Mouse (Mus musculus) ES-E14 (cell line): Measurements from ENCODE around the gene Selenot. TPM values are rescaled to one million over a fixed set of nuclear protein-coding genes. Genes with fewer than 3 reads are reported as not detected.

Experiments
- DNase-seq: peaks from one replicate; pipeline ENCODE4 v3.0.0-alpha.2; 2013; ENCODE audit warnings: low read depth, low spot score
- H3K27ac ChIP-seq: 2 replicates; pipeline ENCODE4 v1.5.1; 2012; ENCODE audit warnings: low read depth, mild to moderate bottlenecking, low read length, moderate library complexity, mixed read lengths; ENCODE audit not compliant: poor library complexity, insufficient read depth, severe bottlenecking
- H3K36me3 ChIP-seq: 2 replicates; pipeline ENCODE4 v1.6.1; 2012; ENCODE audit warnings: mild to moderate bottlenecking, low read length, moderate library complexity, mixed read lengths; ENCODE audit not compliant: control insufficient read depth, poor library complexity, insufficient read depth, severe bottlenecking
- H3K4me1 ChIP-seq, 2 experiments: fragments of 150-350 bp in 1 of 2; sonication (generic) in 1 of 2; 2 replicates each; pipeline ENCODE4 v1.6.1; 2012; ENCODE audit warnings: low read length in 2 of 2, mild to moderate bottlenecking in 1 of 2, mixed read lengths in 1 of 2; ENCODE audit not compliant: control insufficient read depth in 2 of 2, insufficient read depth in 2 of 2, poor library complexity in 1 of 2
- H3K4me3 ChIP-seq, 2 experiments: fragments of 150-350 bp in 1 of 2; sonication (generic) in 1 of 2; 2 replicates each; pipeline ENCODE4 v1.5.1; 2012; ENCODE audit warnings: low read length in 2 of 2, low read depth in 1 of 2, mild to moderate bottlenecking in 1 of 2, mixed read lengths in 1 of 2; ENCODE audit not compliant: insufficient read depth in 1 of 2, poor library complexity in 1 of 2, severe bottlenecking in 1 of 2
- H3K9ac ChIP-seq: 2 replicates; pipeline ENCODE4 v1.6.1; 2012; ENCODE audit warnings: low read depth, mild to moderate bottlenecking, low read length, mixed read lengths; ENCODE audit not compliant: poor library complexity, insufficient read depth, severe bottlenecking
- H3K9me3 ChIP-seq: fragments of 150-350 bp; sonication (generic); 2 replicates; pipeline ENCODE4 v1.6.1; 2012; ENCODE audit warnings: low read depth, mild to moderate bottlenecking, low read length; ENCODE audit not compliant: control insufficient read depth, insufficient read depth
- CHD2 ChIP-seq: IDR thresholded peaks from 2 replicates; pipeline ENCODE4 v1.6.1; 2014; ENCODE audit warnings: mild to moderate bottlenecking, low read depth, low read length, inconsistent platforms
- HCFC1 ChIP-seq: IDR thresholded peaks from 2 replicates; pipeline ENCODE4 v1.6.1; 2012; ENCODE audit warnings: low read length, inconsistent platforms, borderline replicate concordance; ENCODE audit not compliant: insufficient read depth
- MAFK ChIP-seq: IDR thresholded peaks from 2 replicates; pipeline ENCODE4 v1.6.1; 2014; ENCODE audit warnings: mild to moderate bottlenecking, low read depth, low read length, inconsistent platforms; ENCODE audit not compliant: insufficient read depth
- ZC3H11A ChIP-seq: IDR thresholded peaks from 2 replicates; pipeline ENCODE4 v1.6.1; 2012; ENCODE audit warnings: low read depth, mild to moderate bottlenecking, inconsistent platforms, low read length, borderline replicate concordance
- ZNF384 ChIP-seq: IDR thresholded peaks from 2 replicates; pipeline ENCODE4 v1.6.1; 2012; ENCODE audit warnings: low read depth, low read length, inconsistent platforms
- in situ Hi-C, 2 experiments: fragments of 600-800 bp; cut with MboI; formaldehyde crosslinking; loops; one replicate each; pipeline ENCODE4 v1.15.1; 2025; ENCODE audit warnings: low sequenced_read_pairs in 2 of 2, inconsistent platforms in 1 of 2; ENCODE audit not compliant: unreplicated experiment in 2 of 2
- total RNA-seq: library from RNA; depleted of rRNA; stranded (reverse); fragments of 300-350 nt; gene quantifications from 2 replicates; pipeline ENCODE4 v1.2.3, GENCODE M21; 2012; rRNA removed

Selenot gene
- total RNA-seq, 1 experiment, result 184 TPM

- Histone ChIP-seq H3K4me3 (no peak overlapping the region), H3K27ac (no peak overlapping the region), H3K36me3 (no peaks in the 10 kb centered on the region), H3K4me1 (no peaks in the 10 kb centered on the region), H3K9ac (no peak overlapping the region), H3K9me3 (no peaks in the 10 kb centered on the region)
- DNase-seq, result no peak
- in situ Hi-C loops, result no loop called here
- no peak for TF ChIP-seq ZNF384
- no peak for TF ChIP-seq CHD2
- TF ChIP-seq HCFC1, result no peak
- TF ChIP-seq ZC3H11A, result no peak
- TF ChIP-seq MAFK, result no peak
Observed at GRCm38 (mm10) chr3:58622665-58623394, 46.4 kb downstream of the Selenot start.

DNA sequence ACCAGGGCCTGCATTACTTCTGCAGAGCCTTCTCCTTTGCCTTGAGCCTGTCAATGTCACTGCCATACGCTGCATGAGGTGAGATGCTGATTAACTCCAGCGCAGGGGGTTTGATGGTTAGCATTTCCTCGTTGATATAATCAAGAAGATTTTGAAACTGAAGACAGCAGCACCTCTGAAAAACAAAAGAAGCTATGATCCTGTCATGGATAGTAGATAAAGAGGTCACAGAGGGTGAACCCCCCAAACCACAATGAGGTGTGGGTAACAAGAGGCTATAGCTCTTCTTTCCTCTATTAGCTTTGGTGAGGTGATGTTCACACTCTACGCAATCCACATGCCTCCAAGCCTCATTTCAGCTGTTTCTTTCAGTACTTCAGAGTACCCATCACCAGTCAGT lies 48.5 kb downstream of the Selenot start:
- TF ChIP-seq ZC3H11A (no peak), CHD2 (no peak), HCFC1 (no peak), MAFK (no peak)
- H3K27ac ChIP-seq, result no peak overlapping the region
- in situ Hi-C loops, result no loop called here
- H3K4me1 ChIP-seq, result no peaks in the 10 kb centered on the region
- no peaks in the 10 kb centered on the region for H3K9me3 ChIP-seq
- H3K4me3 ChIP-seq, result no peak overlapping the region
- H3K36me3 ChIP-seq, result no peaks in the 10 kb centered on the region
- DNase-seq, result no peak
- no peak overlapping the region for H3K9ac ChIP-seq

DNA sequence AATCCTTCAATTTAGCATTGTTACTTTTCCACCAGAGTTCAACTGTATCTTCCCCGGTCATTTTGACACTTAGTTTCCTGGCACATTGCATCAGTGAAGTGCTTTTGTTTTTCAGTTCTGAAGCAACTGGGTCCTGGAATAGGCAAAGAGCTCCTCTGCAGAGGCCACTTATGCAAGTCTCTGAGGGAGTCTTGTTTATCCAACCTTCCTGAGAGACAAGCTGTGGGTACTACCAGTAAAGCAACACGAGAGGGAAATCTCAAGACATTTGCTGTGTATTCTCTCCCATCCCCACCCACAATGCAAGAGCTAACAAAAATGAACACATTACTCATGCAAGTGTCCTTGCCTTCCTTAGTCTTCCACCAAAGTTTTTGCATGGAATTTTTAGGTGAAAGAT lies 55.3 kb downstream of the Selenot start:
- H3K9ac ChIP-seq, result no peak overlapping the region
- no peak overlapping the region for H3K27ac ChIP-seq
- DNase-seq, result no peak
- in situ Hi-C loops, result no loop called here
- no peak for TF ChIP-seq CHD2
- no peak for TF ChIP-seq MAFK
- no peaks in the 10 kb centered on the region for H3K36me3 ChIP-seq
- H3K4me3 ChIP-seq, result no peak overlapping the region
- no peaks in the 10 kb centered on the region for H3K4me1 ChIP-seq
- H3K9me3 ChIP-seq, result no peaks in the 10 kb centered on the region

- H3K36me3 ChIP-seq, result no peaks in the 10 kb centered on the region
- TF ChIP-seq CHD2 (no peak), HCFC1 (no peak), ZNF384 (no peak), ZC3H11A (no peak), MAFK (no peak)
- H3K4me1 ChIP-seq, result no peaks in the 10 kb centered on the region
- DNase-seq, result peak; percentile 20
- peak within 1 kb of the TSS; percentile 36 for H3K9ac ChIP-seq
- no peak within 1 kb of the TSS for H3K27ac ChIP-seq
- in situ Hi-C loops, result no loop called here
- no peaks in the 10 kb centered on the region for H3K9me3 ChIP-seq
- H3K4me3 ChIP-seq, result peak within 1 kb of the TSS; percentile 62 to 75
Observed at GRCm38 (mm10) chr3:58636406-58637295, 60.2 kb downstream of the Selenot start, which contains the start of gene Erich6. Erich6 (minus strand) TSS chr3:58637207.

Other genes starting within 250 kb of the Selenot start
- gene Tsc22d2, start 161.9 kb upstream of the Selenot start, total RNA-seq, result 18.4 and 20.9 TPM in 2 replicates
- gene Eif2a, start 50.8 kb upstream of the Selenot start, total RNA-seq, result 63.5 and 88.9 TPM in 2 replicates
- 22.4 and 41.8 TPM in 2 replicates for gene Serp1, start 50.7 kb upstream of the Selenot start, total RNA-seq
- not detected in 2 replicates for gene Erich6, start 60.6 kb downstream of the Selenot start, total RNA-seq
- gene Siah2, start 115.8 kb downstream of the Selenot start, total RNA-seq, result 4.3 and 5.8 TPM in 2 replicates
- not detected in 2 replicates for gene Mindy4b-ps, start 245.7 kb downstream of the Selenot start, total RNA-seq